28 mouse cellular contexts compared by ENCODE assay signal in the genomic region with DNA sequence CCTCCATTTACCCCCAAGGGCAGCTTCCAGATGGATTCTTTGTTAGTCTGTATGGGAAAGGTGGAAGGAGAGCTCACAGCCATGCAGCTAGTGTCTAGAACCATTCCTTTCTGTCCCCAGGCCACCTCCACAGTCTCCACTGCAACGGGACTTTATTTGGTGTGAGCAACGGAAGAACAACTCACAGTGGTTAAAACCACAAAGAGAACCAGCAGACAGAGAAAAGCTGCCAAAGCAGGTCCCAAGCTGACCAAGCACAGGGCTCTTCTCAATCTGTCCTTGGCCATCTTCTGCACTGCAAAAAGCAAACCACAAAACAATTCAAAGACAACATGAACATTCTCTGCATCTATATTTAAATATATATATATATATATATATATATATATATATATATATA.
"Had no signal": no experiment of that assay in that cellular context is flagged by ENCODE, and none has a peak within 500 bp of the region (broad histone marks: within the 10 kb centered on the region; RNA-seq: fewer than 3 reads in every experiment).

No protein-coding gene starts in this region.

- H3K27me3 ChIP-seq: embryonic facial prominence, embryonic 12.5 days; embryonic facial prominence, embryonic 13.5 days; embryonic facial prominence, embryonic 15.5 days; forebrain, embryonic 12.5 days; forebrain, embryonic 13.5 days; forebrain, embryonic 15.5 days; heart, embryonic 13.5 days had no signal

- H3K9me3 ChIP-seq: embryonic facial prominence, embryonic 10.5 days; embryonic facial prominence, embryonic 12.5 days; embryonic facial prominence, embryonic 13.5 days; embryonic facial prominence, embryonic 15.5 days; forebrain, embryonic 10.5 days; forebrain, embryonic 12.5 days; forebrain, embryonic 13.5 days; forebrain, embryonic 15.5 days; heart, embryonic 10.5 days; heart, embryonic 13.5 days had no signal

- DNase-seq: cerebellum, adult 8-10 months; cerebellum, adult 9-10 months; cerebellum, adult 9-11 months; cerebellum, postnatal 10 days; cerebellum, postnatal 14 days; cerebellum, postnatal 25 days; cerebellum, postnatal 36 days; forebrain, postnatal 0 days; gastrocnemius, adult 2 months; gastrocnemius, postnatal 10 days; gastrocnemius, postnatal 14 days; gastrocnemius, postnatal 25 days; gastrocnemius, postnatal 36 days; heart, adult 18-20 months; heart, adult 2 months had no signal

- H3K4me3 ChIP-seq: embryonic facial prominence, embryonic 10.5 days; embryonic facial prominence, embryonic 12.5 days; embryonic facial prominence, embryonic 13.5 days; embryonic facial prominence, embryonic 15.5 days; erythroblast, embryonic 14.5 days; forebrain, embryonic 10.5 days; forebrain, embryonic 12.5 days; forebrain, embryonic 13.5 days; forebrain, embryonic 15.5 days; gastrocnemius, adult 2 months; heart, adult 2 months; heart, embryonic 10.5 days; heart, embryonic 13.5 days had no signal

- H3K4me2 ChIP-seq: embryonic facial prominence, embryonic 12.5 days; embryonic facial prominence, embryonic 13.5 days; embryonic facial prominence, embryonic 15.5 days; forebrain, embryonic 12.5 days; forebrain, embryonic 13.5 days; forebrain, embryonic 15.5 days; heart, embryonic 11.5 days; heart, embryonic 13.5 days had no signal

- H3K4me1 ChIP-seq: embryonic facial prominence, embryonic 10.5 days; embryonic facial prominence, embryonic 12.5 days; embryonic facial prominence, embryonic 13.5 days; embryonic facial prominence, embryonic 15.5 days; forebrain, embryonic 10.5 days; forebrain, embryonic 12.5 days; forebrain, embryonic 13.5 days; forebrain, embryonic 15.5 days; heart, embryonic 10.5 days; heart, embryonic 13.5 days had no signal

- ATAC-seq: forebrain, embryonic 13.5 days; forebrain, embryonic 15.5 days; forebrain, embryonic 16.5 days; forebrain, postnatal 0 days had no signal

- H3K9ac ChIP-seq: embryonic facial prominence, embryonic 12.5 days; embryonic facial prominence, embryonic 13.5 days; embryonic facial prominence, embryonic 15.5 days; forebrain, embryonic 12.5 days; forebrain, embryonic 13.5 days; forebrain, embryonic 15.5 days; forebrain, postnatal 0 days; heart, embryonic 13.5 days had no signal

- H3K27ac ChIP-seq: embryonic facial prominence, embryonic 10.5 days; embryonic facial prominence, embryonic 12.5 days; embryonic facial prominence, embryonic 13.5 days; embryonic facial prominence, embryonic 15.5 days; forebrain, embryonic 10.5 days; forebrain, embryonic 12.5 days; forebrain, embryonic 13.5 days; forebrain, embryonic 15.5 days; gastrocnemius, adult 2 months; heart, adult 2 months; heart, embryonic 10.5 days; heart, embryonic 13.5 days had no signal

- H3K36me3 ChIP-seq: embryonic facial prominence, embryonic 10.5 days; embryonic facial prominence, embryonic 12.5 days; embryonic facial prominence, embryonic 13.5 days; embryonic facial prominence, embryonic 15.5 days; forebrain, embryonic 10.5 days; forebrain, embryonic 12.5 days; forebrain, embryonic 15.5 days; heart, embryonic 10.5 days; heart, embryonic 13.5 days had no signal
